Mouse (Mus musculus) gastrocnemius, postnatal 14 days (tissue): ENCODE measurements around the gene Six5. TPM values are rescaled to one million over a fixed set of nuclear protein-coding genes. Genes with fewer than 3 reads are reported as not detected.

Experiments used
- DNase-seq: peaks from one replicate; pipeline ENCODE4 v3.0.0; 2021; ENCODE audit warnings: mixed read lengths
- intact Hi-C: fragments of 180-260 bp; cut with DNase I; formaldehyde crosslinking; loops from one replicate; pipeline ENCODE4 v1.15.1; 2025; ENCODE audit warnings: low total_unique reads
- total RNA-seq, 2 experiments: library from RNA; stranded (reverse); gene quantifications; 2 replicates each; pipeline ENCODE4 v1.2.3; 2021

Gene Six5
- total RNA-seq, 2 experiments from 2014 or later: 3.1 to 3.8 TPM

DNA sequence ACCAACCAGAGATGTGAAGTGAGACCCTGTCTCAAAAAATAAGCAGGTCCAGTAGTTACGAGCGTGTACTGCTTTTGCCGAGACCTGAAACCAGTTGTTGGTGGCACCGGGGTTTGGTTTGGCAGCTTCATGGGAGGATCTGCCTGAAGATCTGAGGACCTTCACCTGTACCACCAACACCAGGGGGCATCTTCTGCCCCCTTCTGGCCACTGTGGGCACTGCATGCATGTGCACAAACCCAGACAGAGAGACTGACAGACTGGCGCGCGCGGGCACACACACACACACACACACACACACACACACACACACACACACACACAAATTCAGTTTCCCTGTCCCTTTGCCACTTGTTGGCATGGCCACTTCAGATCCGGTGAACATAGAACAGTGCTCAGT, 20.9 kb upstream of the Six5 start:
- no peak for DNase-seq
- intact Hi-C loops: no loop called here

GRCm38 (mm10) chr7:19074494-19074893, 19.9 kb upstream of the Six5 start:
- DNase-seq: no peak
- intact Hi-C loops: no loop called here

GRCm38 (mm10) chr7:19075231-19075630, 19.2 kb upstream of the Six5 start:
- intact Hi-C loops: no loop called here
- DNase-seq: no peak

- intact Hi-C loops: no loop called here
- peak; percentile 96 for DNase-seq
Measured at GRCm38 (mm10) chr7:19075723-19076585, 18.4 kb upstream of the Six5 start, which contains the start of gene Dmwd. Gene Dmwd, plus strand, starts transcription at chr7:19076227.

GRCm38 (mm10) chr7:19076586-19076991, 17.8 kb upstream of the Six5 start:
- no peak for DNase-seq
- intact Hi-C loops: no loop called here

GRCm38 (mm10) chr7:19077761-19078160, 16.6 kb upstream of the Six5 start:
- intact Hi-C loops: no loop called here
- no peak for DNase-seq

DNA sequence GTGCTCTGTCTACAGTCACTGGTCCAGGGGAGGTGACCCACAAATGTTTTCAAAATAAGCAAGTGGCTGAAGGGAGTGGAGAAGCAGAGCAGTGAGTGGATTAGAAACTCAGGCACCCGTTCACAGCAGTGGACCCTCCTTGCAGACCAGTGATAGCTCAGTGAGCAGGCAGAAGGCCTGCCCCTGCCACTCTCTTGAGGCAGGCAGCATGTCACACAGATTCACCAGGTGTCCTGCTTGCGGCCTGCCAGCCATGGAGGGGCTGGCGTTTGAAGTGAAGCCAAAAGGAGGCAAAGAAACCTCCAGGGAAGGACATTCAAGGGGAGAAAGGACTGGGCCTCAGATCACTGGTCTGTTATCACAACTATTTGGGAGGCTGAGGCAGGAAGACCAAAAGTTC, 15.7 kb upstream of the Six5 start:
- intact Hi-C loops: no loop called here
- no peak for DNase-seq

DNA sequence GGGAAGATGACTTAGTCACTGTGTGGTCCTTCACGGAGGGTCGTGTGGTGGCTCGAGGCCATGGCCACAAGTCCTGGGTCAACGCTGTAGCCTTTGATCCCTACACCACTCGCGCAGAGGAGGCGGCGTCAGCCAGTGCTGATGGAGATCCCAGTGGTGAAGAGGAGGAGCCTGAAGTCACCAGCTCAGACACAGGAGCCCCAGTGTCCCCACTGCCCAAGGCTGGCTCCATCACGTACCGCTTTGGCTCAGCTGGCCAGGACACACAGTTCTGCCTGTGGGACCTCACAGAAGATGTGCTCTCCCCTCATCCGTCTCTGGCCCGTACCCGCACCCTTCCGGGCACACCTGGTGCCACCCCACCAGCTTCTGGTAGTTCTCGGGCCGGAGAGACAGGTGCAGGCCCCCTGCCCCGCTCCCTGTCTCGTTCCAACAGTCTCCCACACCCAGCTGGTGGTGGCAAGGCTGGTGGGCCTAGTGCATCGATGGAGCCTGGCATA, 13.9 kb upstream of the Six5 start:
- intact Hi-C loops: no loop called here

DNA sequence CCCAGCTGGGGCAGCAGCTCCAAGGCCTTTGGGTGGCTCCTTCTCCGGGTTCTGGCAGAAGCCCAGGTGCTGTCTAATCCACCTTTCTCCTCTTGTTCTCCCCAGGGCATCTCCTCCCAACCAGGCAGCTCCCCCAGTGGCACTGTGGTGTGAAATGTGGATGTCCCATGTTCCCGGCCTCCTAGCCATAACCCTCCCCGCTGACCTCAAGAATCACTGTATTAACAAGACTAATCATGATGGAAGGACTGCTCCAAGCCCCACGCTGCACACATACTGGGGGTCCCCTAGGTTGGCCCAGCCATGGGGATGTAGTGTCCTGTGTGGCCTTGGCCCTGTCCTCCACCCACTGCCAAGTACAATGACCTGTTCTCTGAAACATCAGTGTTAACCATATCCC, 12.2 kb upstream of the Six5 start:
- intact Hi-C loops: no loop called here
- peak; percentile 3 for DNase-seq

More for the DNA sequence above, 13.9 kb upstream of the Six5 start:
- DNase-seq: no peak

GRCm38 (mm10) chr7:19083096-19083495, 11.3 kb upstream of the Six5 start:
- peak; percentile 83 for DNase-seq
- intact Hi-C loops: no loop called here

DNA sequence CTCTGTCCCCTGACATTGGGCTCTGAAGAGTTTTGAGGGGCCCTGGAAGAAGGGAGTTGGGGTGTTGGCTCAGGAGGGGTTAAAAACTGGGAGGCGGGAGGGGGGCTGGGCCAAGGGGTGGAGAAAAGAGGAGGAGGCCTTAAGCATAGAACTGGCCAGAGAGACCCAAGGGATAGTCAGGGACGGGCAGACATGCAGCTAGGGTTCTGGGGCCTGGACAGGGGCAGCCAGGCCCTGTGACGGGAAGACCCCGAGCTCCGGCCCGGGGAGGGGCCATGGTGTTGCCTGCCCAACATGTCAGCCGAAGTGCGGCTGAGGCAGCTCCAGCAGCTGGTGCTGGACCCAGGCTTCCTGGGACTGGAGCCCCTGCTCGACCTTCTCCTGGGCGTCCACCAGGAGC, 10.7 kb upstream of the Six5 start, which contains the start of gene Dmpk:
Dmpk (plus strand) TSS at position 149 of the 400 bp plus-strand sequence.
- intact Hi-C loops: no loop called here
- peak; percentile 68 for DNase-seq

GRCm38 (mm10) chr7:19084277-19084771, 10.1 kb upstream of the Six5 start:
- peak; percentile 78 for DNase-seq
- intact Hi-C loops: no loop called here

- intact Hi-C loops: no loop called here
- no peak for DNase-seq
Measured at GRCm38 (mm10) chr7:19084921-19085473, 9.4 kb upstream of the Six5 start.

GRCm38 (mm10) chr7:19085495-19085894, 8.9 kb upstream of the Six5 start:
- DNase-seq: no peak
- intact Hi-C loops: no loop called here

DNA sequence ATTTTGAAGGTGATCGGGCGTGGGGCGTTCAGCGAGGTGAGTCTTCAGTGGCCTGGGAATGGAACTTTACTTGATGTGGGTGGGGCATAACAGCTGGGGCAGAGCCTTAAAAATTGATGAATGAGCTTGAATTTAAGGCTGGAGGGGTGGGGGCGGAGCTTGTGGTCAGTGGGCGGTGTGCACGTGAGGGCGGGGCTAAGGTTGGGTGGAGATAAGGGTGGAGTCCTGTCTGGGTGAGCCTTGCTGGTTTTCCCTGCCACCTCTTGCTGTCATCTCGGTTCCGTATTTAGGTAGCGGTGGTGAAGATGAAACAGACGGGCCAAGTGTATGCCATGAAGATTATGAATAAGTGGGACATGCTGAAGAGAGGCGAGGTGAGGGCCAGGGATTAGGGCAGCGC, 8.4 kb upstream of the Six5 start:
- intact Hi-C loops: no loop called here
- no peak for DNase-seq

- intact Hi-C loops: no loop called here
- DNase-seq: no peak
Measured at GRCm38 (mm10) chr7:19086760-19087159, 7.6 kb upstream of the Six5 start.

GRCm38 (mm10) chr7:19088813-19089212, 5.6 kb upstream of the Six5 start:
- DNase-seq: peak; percentile 77
- intact Hi-C loops: no loop called here

DNA sequence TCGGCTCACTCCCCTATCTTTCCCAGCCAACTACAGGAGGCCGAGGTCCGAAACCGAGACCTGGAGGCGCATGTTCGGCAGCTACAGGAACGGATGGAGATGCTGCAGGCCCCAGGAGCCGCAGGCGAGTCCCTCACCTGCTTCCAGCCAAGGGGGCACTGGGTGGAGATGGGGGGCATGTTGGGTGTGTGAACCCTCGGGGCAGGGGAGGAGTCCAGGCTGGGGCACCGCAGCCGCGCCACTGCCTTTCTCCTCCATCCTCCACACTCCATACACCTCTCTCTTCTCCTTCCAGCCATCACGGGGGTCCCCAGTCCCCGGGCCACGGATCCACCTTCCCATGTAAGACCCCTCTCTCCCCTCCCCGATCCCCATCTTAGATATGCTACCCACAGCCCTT, 2.5 kb upstream of the Six5 start:
- DNase-seq: peak; percentile 12
- intact Hi-C loops: loop anchor here (2.0 kb wide), 1 partner anchor 23 kb away; no protein-coding TSS in a partner anchor

DNA sequence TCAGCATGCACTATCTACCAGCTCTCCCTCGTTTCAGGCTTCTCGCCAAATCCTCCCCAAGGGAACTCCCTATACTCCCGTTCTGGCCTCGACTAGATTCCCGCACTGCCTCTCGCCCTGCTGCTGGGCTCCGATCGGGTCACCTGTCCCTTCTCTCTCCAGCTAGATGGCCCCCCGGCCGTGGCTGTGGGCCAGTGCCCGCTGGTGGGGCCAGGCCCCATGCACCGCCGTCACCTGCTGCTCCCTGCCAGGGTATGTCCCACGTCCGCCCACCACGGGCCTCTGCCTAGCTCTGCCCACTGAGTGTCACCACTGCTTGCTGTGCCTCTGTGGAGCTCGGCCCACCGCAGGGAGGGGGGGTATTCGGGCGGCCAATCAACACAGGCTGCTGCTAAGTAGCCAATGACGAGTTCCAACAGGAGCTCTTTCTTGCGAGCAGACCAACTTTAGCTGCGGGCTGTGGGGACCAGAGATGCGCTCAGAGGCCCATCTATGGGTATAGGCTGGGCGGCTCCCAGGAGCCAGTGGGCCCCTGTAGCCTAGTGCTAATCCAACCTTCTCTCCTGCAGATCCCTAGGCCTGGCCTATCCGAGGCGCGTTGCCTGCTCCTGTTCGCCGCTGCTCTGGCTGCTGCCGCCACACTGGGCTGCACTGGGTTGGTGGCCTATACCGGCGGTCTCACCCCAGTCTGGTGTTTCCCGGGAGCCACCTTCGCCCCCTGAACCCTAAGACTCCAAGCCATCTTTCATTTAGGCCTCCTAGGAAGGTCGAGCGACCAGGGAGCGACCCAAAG, 1.8 kb upstream of the Six5 start:
- intact Hi-C loops: loop anchor here (2.0 kb wide), 1 partner anchor 24 kb away; no protein-coding TSS in a partner anchor
- peak; percentile 64 for DNase-seq

GRCm38 (mm10) chr7:19093174-19093521, 1.2 kb upstream of the Six5 start:
- intact Hi-C loops: loop anchor here (2.0 kb wide), 1 partner anchor 24 kb away; no protein-coding TSS in a partner anchor
- DNase-seq: peak; percentile 88
